Mouse (Mus musculus) bone marrow macrophage, adult 2 months (primary cell): Measurements from ENCODE around the gene Olfr323. TPM values are rescaled to one million over a fixed set of nuclear protein-coding genes. Genes with fewer than 3 reads are reported as not detected.

Source experiments
- H3K27ac ChIP-seq: 2 replicates; pipeline ENCODE4 v1.5.1; 2012; ENCODE audit warnings: low read depth, low read length; ENCODE audit not compliant: insufficient read depth
- H3K4me1 ChIP-seq: 2 replicates; pipeline ENCODE4 v1.6.1; 2012; ENCODE audit warnings: low read length; ENCODE audit not compliant: control insufficient read depth, insufficient read depth
- H3K4me3 ChIP-seq: 2 replicates; pipeline ENCODE4 v1.5.1; 2012; ENCODE audit warnings: mild to moderate bottlenecking, low read length, moderate library complexity; ENCODE audit not compliant: insufficient read depth
- CTCF ChIP-seq: IDR thresholded peaks from 2 replicates; pipeline ENCODE4 v1.5.1; 2012; ENCODE audit warnings: low read depth, mild to moderate bottlenecking, low read length, moderate library complexity
- POLR2A ChIP-seq: IDR thresholded peaks from 2 replicates; pipeline ENCODE4 v1.6.1; 2012; ENCODE audit warnings: mild to moderate bottlenecking, low read depth, low read length, borderline replicate concordance
- polyA plus RNA-seq: library from polyadenylated mRNA; stranded (reverse); fragments of >200 nt; gene quantifications from 2 replicates; pipeline ENCODE4 v1.2.4, GENCODE M21; 2012; ENCODE audit not compliant: missing spikeins, insufficient read depth, insufficient read length

The Olfr323 gene
- polyA plus RNA-seq, 1 experiment = not detected

- no peak overlapping the region for H3K4me3 ChIP-seq
- H3K27ac ChIP-seq = no peak overlapping the region
- H3K4me1 ChIP-seq = no peaks in the 10 kb centered on the region
- TF ChIP-seq CTCF = peak; percentile 65
- no peak for TF ChIP-seq POLR2A
These were observed 6.2 kb upstream of the Olfr323 start for GRCm38 (mm10) chr11:58636376-58636977.

GRCm38 (mm10) chr11:58634878-58635277 is 4.6 kb upstream of the Olfr323 start:
- Histone ChIP-seq H3K27ac (no peak overlapping the region), H3K4me1 (no peaks in the 10 kb centered on the region), H3K4me3 (no peak overlapping the region)
- TF ChIP-seq CTCF (no peak), POLR2A (no peak)

- H3K4me1 ChIP-seq = no peaks in the 10 kb centered on the region
- H3K27ac ChIP-seq = no peak overlapping the region
- TF ChIP-seq CTCF = no peak
- no peak for TF ChIP-seq POLR2A
- no peak overlapping the region for H3K4me3 ChIP-seq
These were observed 4.2 kb downstream of the Olfr323 start for GRCm38 (mm10) chr11:58626146-58626545.

- H3K4me1 ChIP-seq = no peaks in the 10 kb centered on the region
- H3K27ac ChIP-seq = no peak overlapping the region
- no peak for TF ChIP-seq POLR2A
- TF ChIP-seq CTCF = no peak
- H3K4me3 ChIP-seq = no peak overlapping the region
These were observed 11.5 kb downstream of the Olfr323 start for GRCm38 (mm10) chr11:58618793-58619192.

- Histone ChIP-seq H3K27ac (no peak overlapping the region), H3K4me1 (no peaks in the 10 kb centered on the region), H3K4me3 (no peak overlapping the region)
- TF ChIP-seq POLR2A (no peak), CTCF (no peak)
These were observed 11.9 kb downstream of the Olfr323 start for GRCm38 (mm10) chr11:58618369-58618768.

GRCm38 (mm10) chr11:58615975-58616374 is 14.3 kb downstream of the Olfr323 start, which contains the start of gene 2210407C18Rik:
Gene 2210407C18Rik, minus strand, starts transcription at chr11:58616075.
- no peak within 1 kb of the TSS for H3K27ac ChIP-seq
- H3K4me3 ChIP-seq = no peak within 1 kb of the TSS
- no peaks in the 10 kb centered on the region for H3K4me1 ChIP-seq
- TF ChIP-seq POLR2A (no peak), CTCF (no peak)

GRCm38 (mm10) chr11:58614526-58614925 is 15.8 kb downstream of the Olfr323 start:
- Histone ChIP-seq H3K27ac (no peak overlapping the region), H3K4me1 (no peaks in the 10 kb centered on the region), H3K4me3 (no peak overlapping the region)
- TF ChIP-seq CTCF (no peak), POLR2A (no peak)

GRCm38 (mm10) chr11:58613359-58613758 is 16.9 kb downstream of the Olfr323 start:
- no peak overlapping the region for H3K27ac ChIP-seq
- H3K4me3 ChIP-seq = no peak overlapping the region
- no peaks in the 10 kb centered on the region for H3K4me1 ChIP-seq
- TF ChIP-seq CTCF = no peak
- no peak for TF ChIP-seq POLR2A

- TF ChIP-seq POLR2A = no peak
- TF ChIP-seq CTCF = no peak
- Histone ChIP-seq H3K4me3 (no peak overlapping the region), H3K27ac (no peak overlapping the region), H3K4me1 (no peaks in the 10 kb centered on the region)
These were observed 23.3 kb downstream of the Olfr323 start for GRCm38 (mm10) chr11:58607030-58607429.

- TF ChIP-seq POLR2A (no peak), CTCF (no peak)
- H3K4me1 ChIP-seq = no peaks in the 10 kb centered on the region
These were observed 24.0 kb downstream of the Olfr323 start for GRCm38 (mm10) chr11:58606177-58606919.

More at GRCm38 (mm10) chr11:58606177-58606919, 24.0 kb downstream of the Olfr323 start:
- no peak overlapping the region for H3K27ac ChIP-seq
- H3K4me3 ChIP-seq = no peak overlapping the region
